Mouse (Mus musculus): ENCODE results near the gene Itpkc. TPM values are rescaled to one million over a fixed set of nuclear protein-coding genes. Genes with fewer than 3 reads are reported as not detected.

The Itpkc gene
- total RNA-seq, 2 experiments from 2014 or later: 8.0 TPM

GRCm38 (mm10) chr7:27197634-27198033, 30.8 kb downstream of the Itpkc start:
- intact Hi-C loops (cut with DNase I): no loop called here
- no peak for DNase-seq (ENCODE audit: low spot score in 2 of 2)

GRCm38 (mm10) chr7:27197136-27197535, 31.3 kb downstream of the Itpkc start:
- intact Hi-C loops (cut with DNase I): no loop called here
- DNase-seq (ENCODE audit: low spot score in 2 of 2): no peak

GRCm38 (mm10) chr7:27195681-27196611, 32.5 kb downstream of the Itpkc start, which contains the start of the genes BC024978 and Snrpa:
TSS of gene BC024978 (plus strand) at chr7:27195781.
TSS of gene Snrpa (minus strand) at chr7:27196271.
- peak; percentile 95 for DNase-seq (ENCODE audit: low spot score in 2 of 2)
- intact Hi-C loops (cut with DNase I): no loop called here

GRCm38 (mm10) chr7:27193731-27194130, 34.7 kb downstream of the Itpkc start:
- DNase-seq (ENCODE audit: low spot score in 2 of 2): no peak
- intact Hi-C loops (cut with DNase I): no loop called here

- intact Hi-C loops (cut with DNase I): no loop called here
- DNase-seq (ENCODE audit: low spot score in 2 of 2): no peak
Observed at GRCm38 (mm10) chr7:27192434-27192833, 36.0 kb downstream of the Itpkc start.

- DNase-seq (ENCODE audit: low spot score in 2 of 2): no peak
Observed at GRCm38 (mm10) chr7:27189271-27189931, 39.1 kb downstream of the Itpkc start.

GRCm38 (mm10) chr7:27185986-27186385, 42.5 kb downstream of the Itpkc start:
- intact Hi-C loops (cut with DNase I): no loop called here
- DNase-seq (ENCODE audit: low spot score in 2 of 2): no peak

More at GRCm38 (mm10) chr7:27189271-27189931, 39.1 kb downstream of the Itpkc start:
- intact Hi-C loops (cut with DNase I): no loop called here

GRCm38 (mm10) chr7:27184964-27185363, 43.5 kb downstream of the Itpkc start:
- intact Hi-C loops (cut with DNase I): no loop called here
- no peak for DNase-seq (ENCODE audit: low spot score in 2 of 2)

GRCm38 (mm10) chr7:27182498-27182897, 46.0 kb downstream of the Itpkc start:
- no peak for DNase-seq (ENCODE audit: low spot score in 2 of 2)
- intact Hi-C loops (cut with DNase I): no loop called here

GRCm38 (mm10) chr7:27180837-27181695, 47.4 kb downstream of the Itpkc start, which contains the start of the genes Gm21983 and Mia:
TSS of gene Gm21983 (minus strand) at chr7:27181086.
TSS of gene Mia (minus strand) at chr7:27181157.
- no peak for DNase-seq (ENCODE audit: low spot score in 2 of 2)
- intact Hi-C loops (cut with DNase I): no loop called here

- no peak for DNase-seq (ENCODE audit: low spot score in 2 of 2)
- intact Hi-C loops (cut with DNase I): no loop called here
Observed at GRCm38 (mm10) chr7:27180036-27180435, 48.4 kb downstream of the Itpkc start.

GRCm38 (mm10) chr7:27179217-27179918, 49.1 kb downstream of the Itpkc start:
- no peak for DNase-seq (ENCODE audit: low spot score in 2 of 2)
- intact Hi-C loops (cut with DNase I): no loop called here

- peak; percentile 99 to 100 for DNase-seq (ENCODE audit: low spot score in 2 of 2)
- intact Hi-C loops (cut with DNase I): no loop called here
Observed at GRCm38 (mm10) chr7:27178324-27179216, 49.9 kb downstream of the Itpkc start, which contains the start of gene Rab4b. TSS of gene Rab4b (minus strand) at chr7:27178896.

- DNase-seq (ENCODE audit: low spot score in 2 of 2): no peak
- intact Hi-C loops (cut with DNase I): no loop called here
Observed at GRCm38 (mm10) chr7:27177942-27178323, 50.5 kb downstream of the Itpkc start.

GRCm38 (mm10) chr7:27174896-27175295, 53.6 kb downstream of the Itpkc start:
- intact Hi-C loops (cut with DNase I): no loop called here
- no peak for DNase-seq (ENCODE audit: low spot score in 2 of 2)

- intact Hi-C loops (cut with DNase I): no loop called here
- no peak for DNase-seq (ENCODE audit: low spot score in 2 of 2)
Observed at GRCm38 (mm10) chr7:27174496-27174895, 54.0 kb downstream of the Itpkc start.

GRCm38 (mm10) chr7:27170981-27171380, 57.5 kb downstream of the Itpkc start:
- intact Hi-C loops (cut with DNase I): no loop called here
- DNase-seq (ENCODE audit: low spot score in 2 of 2): no peak

- intact Hi-C loops (cut with DNase I): loop anchor here (5.0 kb wide), 1 partner anchor 64 kb away; the partner anchor contains the start of gene Coq8b
- DNase-seq (ENCODE audit: low spot score in 2 of 2): no peak
Observed at GRCm38 (mm10) chr7:27168371-27168770, 60.1 kb downstream of the Itpkc start.
